Mouse (Mus musculus): ENCODE results near the gene Acvrl1. TPM values are rescaled to one million over a fixed set of nuclear protein-coding genes. Genes with fewer than 3 reads are reported as not detected.

Gene Acvrl1
- polyA plus RNA-seq, 1 experiment from 2014 or later, result 4.4 TPM

DNA sequence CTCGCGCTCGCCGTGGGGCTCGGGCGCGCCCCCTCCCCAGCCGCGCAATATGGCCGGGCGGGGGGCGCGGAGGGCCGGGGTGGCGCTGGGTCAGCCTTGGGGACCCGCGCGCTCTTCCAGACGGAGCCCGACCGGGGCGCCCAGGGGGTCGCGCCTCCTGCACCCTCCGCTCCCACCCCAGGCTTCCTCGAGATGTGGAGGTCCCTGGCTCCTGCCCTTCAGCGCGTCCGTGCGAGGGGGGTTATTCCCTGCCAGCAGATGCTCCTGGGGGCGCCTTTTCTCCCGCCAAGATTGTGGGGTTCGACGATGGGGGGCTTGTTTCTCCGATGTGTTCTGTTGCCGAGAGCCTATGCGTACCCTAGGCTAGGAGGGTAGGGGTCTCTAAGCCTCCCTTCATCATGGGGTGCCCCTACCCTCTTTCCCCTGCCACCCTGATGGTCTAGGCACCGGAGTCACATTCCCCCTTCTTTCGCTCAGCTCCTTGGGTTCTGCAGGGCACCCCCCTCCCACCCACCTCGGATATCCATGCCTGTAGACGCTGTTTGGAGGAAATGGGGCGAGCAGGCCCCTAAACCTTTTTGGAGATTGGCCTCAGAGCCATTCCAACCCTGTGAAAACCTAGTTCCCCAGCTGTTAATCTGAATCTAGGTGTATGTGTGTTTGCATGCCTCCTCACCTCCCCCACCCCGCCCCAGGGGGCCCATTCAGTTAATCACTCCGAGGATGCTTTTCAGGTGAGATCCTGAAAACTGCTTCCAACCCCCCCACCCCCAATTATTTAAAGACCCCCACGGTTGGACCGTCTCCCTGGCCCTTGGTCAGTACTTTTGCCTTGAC lies 46.2 kb downstream of the Acvrl1 start:
- peak; percentile 46 for DNase-seq

DNA sequence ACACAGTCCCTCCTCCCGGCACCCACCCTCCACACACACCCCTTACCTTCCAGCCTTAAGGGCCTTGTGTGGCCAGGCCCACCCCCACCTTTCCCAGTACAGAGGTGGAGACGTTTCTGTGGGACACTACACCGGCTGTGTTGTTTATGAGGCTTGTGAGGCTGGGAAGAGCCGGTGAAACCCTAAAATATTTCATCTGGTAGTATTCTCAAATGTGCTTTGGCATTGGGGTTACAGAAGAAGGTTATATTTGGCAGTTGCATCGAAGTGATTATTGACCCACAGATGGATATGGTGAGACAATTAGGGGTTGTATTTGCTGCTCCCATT lies 46.8 kb downstream of the Acvrl1 start:
- DNase-seq (peak; percentile 38), ATAC-seq (ENCODE audit: low FRiP score, low TSS enrichment) (no peak)
- Histone ChIP-seq H3K4me1 (ENCODE audit: control insufficient read depth, insufficient read depth, low read length) (peaks cover 32% of the 10 kb centered on the region), H3K4me2 (ENCODE audit: low read length) (peak overlapping the region; percentile 90), H3K27me3 (ENCODE audit: control insufficient read depth, insufficient read depth, low read length) (no peaks in the 10 kb centered on the region), H3K36me3 (ENCODE audit: control insufficient read depth, insufficient read depth, low read length) (no peaks in the 10 kb centered on the region), H3K9ac (replicated peaks; ENCODE audit: low read length) (peak overlapping the region; percentile 97), H3K9me3 (ENCODE audit: control insufficient read depth, low read length) (no peaks in the 10 kb centered on the region), H3K4me3 (replicated peaks; ENCODE audit: low read depth, low read length) (peak overlapping the region; percentile 72), H3K27ac (replicated peaks; ENCODE audit: low read depth, low read length) (peak overlapping the region; percentile 87)
- WGBS, result 7% methylated on average over 5 of the region's 5 CpGs

More for the DNA sequence above, 46.2 kb downstream of the Acvrl1 start:
- Histone ChIP-seq H3K27me3 (ENCODE audit: control insufficient read depth, insufficient read depth, low read length) (no peaks in the 10 kb centered on the region), H3K4me1 (ENCODE audit: control insufficient read depth, insufficient read depth, low read length) (peaks cover 32% of the 10 kb centered on the region), H3K27ac (replicated peaks; ENCODE audit: low read depth, low read length) (peak overlapping the region; percentile 87), H3K9me3 (ENCODE audit: control insufficient read depth, low read length) (no peaks in the 10 kb centered on the region), H3K4me3 (replicated peaks; ENCODE audit: low read depth, low read length) (peak overlapping the region; percentile 72), H3K36me3 (ENCODE audit: control insufficient read depth, insufficient read depth, low read length) (no peaks in the 10 kb centered on the region), H3K4me2 (ENCODE audit: low read length) (peak overlapping the region; percentile 90), H3K9ac (replicated peaks; ENCODE audit: low read length) (peak overlapping the region; percentile 97)
- WGBS, result under 1% methylated on average over 42 of the region's 46 CpGs
- ATAC-seq (ENCODE audit: low FRiP score, low TSS enrichment), result peak; percentile 59

DNA sequence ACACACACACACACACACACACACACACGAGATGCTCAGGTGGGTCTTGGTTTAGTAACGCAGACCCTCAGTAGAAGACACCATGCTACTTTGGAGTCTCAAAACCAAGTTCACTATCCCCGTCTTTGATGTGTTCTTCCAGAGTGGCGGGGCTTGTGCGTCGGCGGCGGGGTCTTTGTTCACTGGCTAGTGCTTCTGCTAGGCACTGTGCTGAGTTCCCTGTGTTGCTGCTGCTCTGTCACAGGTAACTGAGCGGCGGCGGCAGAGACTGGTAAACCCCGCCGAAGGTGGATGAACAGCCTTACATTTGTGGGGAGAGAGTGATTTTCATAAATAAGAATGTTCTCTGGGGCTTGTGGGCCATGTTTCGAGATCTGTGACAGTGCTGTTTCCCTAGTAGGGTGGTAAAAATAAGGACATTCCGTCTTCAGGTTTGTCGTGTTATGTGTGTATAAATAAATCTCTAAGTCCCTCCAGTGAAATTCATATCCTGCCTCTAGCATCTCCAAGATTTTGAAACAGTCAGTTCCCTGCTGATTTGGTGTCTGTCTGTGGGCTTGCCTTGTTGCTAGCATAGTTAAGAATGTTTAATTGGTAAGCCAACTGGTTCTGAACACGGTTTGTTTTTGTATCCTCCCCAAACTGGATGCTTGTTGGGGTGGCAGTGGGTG lies 47.4 kb downstream of the Acvrl1 start:
- Histone ChIP-seq H3K4me1 (ENCODE audit: control insufficient read depth, insufficient read depth, low read length) (peaks cover 32% of the 10 kb centered on the region), H3K36me3 (ENCODE audit: control insufficient read depth, insufficient read depth, low read length) (no peaks in the 10 kb centered on the region), H3K9me3 (ENCODE audit: control insufficient read depth, low read length) (no peaks in the 10 kb centered on the region), H3K4me3 (replicated peaks; ENCODE audit: low read depth, low read length) (peak overlapping the region; percentile 72), H3K27me3 (ENCODE audit: control insufficient read depth, insufficient read depth, low read length) (no peaks in the 10 kb centered on the region), H3K4me2 (ENCODE audit: low read length) (peak overlapping the region; percentile 90), H3K9ac (replicated peaks; ENCODE audit: low read length) (peak overlapping the region; percentile 97), H3K27ac (replicated peaks; ENCODE audit: low read depth, low read length) (peak overlapping the region; percentile 87)
- 16% methylated on average over 17 of the region's 17 CpGs for WGBS
- ATAC-seq (ENCODE audit: low FRiP score, low TSS enrichment), result no peak
- peak; percentile 76 for DNase-seq

DNA sequence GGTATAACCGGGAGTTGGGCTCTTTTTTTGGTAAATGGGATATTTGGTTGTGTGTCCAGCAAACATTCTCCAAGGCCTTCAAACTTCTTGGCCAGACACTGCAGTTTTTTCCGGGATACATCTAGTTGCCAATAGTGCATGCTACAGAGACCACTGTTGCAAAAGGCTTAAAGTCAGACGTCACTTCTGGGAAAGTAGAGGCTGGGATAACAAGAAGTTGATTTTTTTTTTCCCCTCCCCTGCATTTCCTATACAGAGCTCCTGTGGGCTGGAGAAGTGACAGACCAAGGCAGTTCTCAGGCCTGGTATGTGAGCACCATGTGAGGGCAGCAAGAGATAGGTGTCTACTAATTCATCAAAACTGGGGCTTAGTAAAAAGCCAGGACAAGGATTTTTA lies 48.0 kb downstream of the Acvrl1 start:
- H3K4me3 ChIP-seq (replicated peaks; ENCODE audit: low read depth, low read length), result peak overlapping the region; percentile 72
- H3K27ac ChIP-seq (replicated peaks; ENCODE audit: low read depth, low read length), result 0 out of 2 replicates have a peak overlapping the region, but pooled peaks have one; percentile 87
- peak overlapping the region; percentile 90 for H3K4me2 ChIP-seq (ENCODE audit: low read length)
- H3K9ac ChIP-seq (replicated peaks; ENCODE audit: low read length), result peak overlapping the region; percentile 97; the same call in 1 of the 2 replicates
- H3K36me3 ChIP-seq (ENCODE audit: control insufficient read depth, insufficient read depth, low read length), result no peaks in the 10 kb centered on the region
- no peaks in the 10 kb centered on the region for H3K27me3 ChIP-seq (ENCODE audit: control insufficient read depth, insufficient read depth, low read length)
- ATAC-seq (ENCODE audit: low FRiP score, low TSS enrichment), result no peak
- peaks cover 37% of the 10 kb centered on the region for H3K4me1 ChIP-seq (ENCODE audit: control insufficient read depth, insufficient read depth, low read length)
- no peaks in the 10 kb centered on the region for H3K9me3 ChIP-seq (ENCODE audit: control insufficient read depth, low read length)
- WGBS, result 56% methylated on average over 3 of the region's 3 CpGs
- DNase-seq, result no peak

DNA sequence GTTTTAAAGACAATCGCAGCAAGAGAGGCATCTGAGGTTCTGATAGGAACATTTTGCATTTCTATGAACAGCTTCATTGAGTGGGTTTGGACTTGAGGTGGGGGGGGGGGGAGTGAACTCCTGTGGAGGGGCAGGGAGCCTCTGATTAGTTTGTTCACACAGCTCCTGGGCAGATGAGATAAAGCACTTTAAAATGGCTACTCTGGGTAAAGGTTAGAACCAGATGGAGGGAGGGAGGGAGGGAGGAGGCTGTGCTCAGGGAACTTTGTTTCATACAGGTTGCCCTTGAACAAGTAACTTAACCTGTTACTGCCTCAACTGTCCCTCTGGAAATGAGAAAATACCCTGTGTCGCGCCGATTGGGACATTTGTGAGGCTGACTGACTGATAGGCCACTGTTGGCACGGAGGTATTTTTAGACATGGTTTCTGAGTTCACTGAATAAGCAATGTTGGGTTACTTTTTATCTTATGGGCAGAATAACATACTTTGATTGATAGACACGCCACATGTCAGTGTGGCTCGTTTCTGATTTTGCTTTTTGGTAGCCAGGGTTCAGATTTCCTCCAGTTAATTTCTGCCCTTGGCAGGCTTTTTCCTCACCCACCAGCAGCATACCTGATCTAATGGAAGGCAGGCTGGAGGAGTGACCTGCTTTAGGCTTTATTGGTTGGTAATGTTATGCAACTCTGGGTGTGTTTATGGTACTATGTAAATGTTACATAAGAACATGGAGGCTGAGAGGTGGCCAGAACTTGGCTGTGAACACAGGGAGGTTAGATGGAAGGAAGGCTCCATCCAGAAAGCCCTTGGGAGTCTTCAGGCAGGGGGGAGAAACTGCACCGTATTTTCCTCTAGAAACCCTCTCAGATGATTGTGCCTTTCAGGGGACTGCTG lies 48.7 kb downstream of the Acvrl1 start:
- 76% methylated on average over 8 of the region's 8 CpGs for WGBS
- peaks cover 42% of the 10 kb centered on the region for H3K4me1 ChIP-seq (ENCODE audit: control insufficient read depth, insufficient read depth, low read length)
- H3K27me3 ChIP-seq (ENCODE audit: control insufficient read depth, insufficient read depth, low read length), result no peaks in the 10 kb centered on the region
- ATAC-seq (ENCODE audit: low FRiP score, low TSS enrichment) (no peak), DNase-seq (no peak)
- H3K9me3 ChIP-seq (ENCODE audit: control insufficient read depth, low read length), result no peaks in the 10 kb centered on the region
- H3K4me2 ChIP-seq (ENCODE audit: low read length), result peak overlapping the region; percentile 90
- no peaks in the 10 kb centered on the region for H3K36me3 ChIP-seq (ENCODE audit: control insufficient read depth, insufficient read depth, low read length)
- H3K9ac ChIP-seq (replicated peaks; ENCODE audit: low read length), result no peak overlapping the region; the same call in 1 of the 2 replicates
- H3K27ac ChIP-seq (replicated peaks; ENCODE audit: low read depth, low read length), result no peak overlapping the region
- H3K4me3 ChIP-seq (replicated peaks; ENCODE audit: low read depth, low read length), result no peak overlapping the region; the same call in 1 of the 2 replicates

DNA sequence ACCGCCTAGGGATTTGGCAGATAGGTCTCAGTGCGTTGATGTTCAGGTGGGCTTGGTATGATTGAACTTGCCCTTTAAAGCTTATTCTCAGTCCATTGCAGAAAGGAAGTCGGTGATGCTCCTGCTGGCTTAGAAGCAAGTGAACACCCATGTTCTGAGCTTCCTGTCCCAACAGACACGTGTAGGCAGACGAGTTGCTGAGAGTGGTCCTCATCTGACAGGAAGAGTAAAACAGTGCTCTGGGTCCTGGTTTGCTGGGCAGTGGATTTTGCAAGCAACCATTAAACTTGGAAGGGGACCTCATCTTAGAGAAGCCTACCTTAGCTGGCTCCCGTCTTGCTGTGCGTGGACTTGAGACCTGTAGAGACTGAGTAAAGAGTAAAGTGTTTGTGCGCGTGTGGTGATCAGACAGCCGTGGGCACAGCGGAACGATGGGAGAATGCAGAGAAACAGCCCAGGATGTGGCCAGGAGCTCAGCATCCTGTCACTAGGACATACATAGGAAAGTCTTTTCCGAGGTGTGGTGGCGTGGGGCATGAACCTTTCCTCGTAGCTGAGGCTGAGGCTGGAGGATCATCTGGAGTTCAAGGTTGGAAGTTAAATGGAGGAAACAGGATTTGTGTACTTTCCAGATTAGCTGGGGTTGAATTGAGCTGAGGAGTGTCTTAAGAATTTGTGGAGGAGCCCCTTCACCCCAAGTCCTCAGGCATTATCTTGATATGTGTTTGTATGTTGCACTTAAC lies 52.2 kb downstream of the Acvrl1 start:
- no peak overlapping the region for H3K4me3 ChIP-seq (replicated peaks; ENCODE audit: low read depth, low read length)
- 82% methylated on average over 15 of the region's 15 CpGs for WGBS
- H3K27ac ChIP-seq (replicated peaks; ENCODE audit: low read depth, low read length), result no peak overlapping the region
- no peaks in the 10 kb centered on the region for H3K9me3 ChIP-seq (ENCODE audit: control insufficient read depth, low read length)
- DNase-seq (no peak), ATAC-seq (ENCODE audit: low FRiP score, low TSS enrichment) (no peak)
- H3K27me3 ChIP-seq (ENCODE audit: control insufficient read depth, insufficient read depth, low read length), result no peaks in the 10 kb centered on the region
- H3K4me2 ChIP-seq (ENCODE audit: low read length), result no peak overlapping the region
- H3K4me1 ChIP-seq (ENCODE audit: control insufficient read depth, insufficient read depth, low read length), result peaks cover 48% of the 10 kb centered on the region
- peaks cover 5% of the 10 kb centered on the region; the same call in 1 of the 2 replicates for H3K36me3 ChIP-seq (ENCODE audit: control insufficient read depth, insufficient read depth, low read length)
- H3K9ac ChIP-seq (replicated peaks; ENCODE audit: low read length), result no peak overlapping the region

DNA sequence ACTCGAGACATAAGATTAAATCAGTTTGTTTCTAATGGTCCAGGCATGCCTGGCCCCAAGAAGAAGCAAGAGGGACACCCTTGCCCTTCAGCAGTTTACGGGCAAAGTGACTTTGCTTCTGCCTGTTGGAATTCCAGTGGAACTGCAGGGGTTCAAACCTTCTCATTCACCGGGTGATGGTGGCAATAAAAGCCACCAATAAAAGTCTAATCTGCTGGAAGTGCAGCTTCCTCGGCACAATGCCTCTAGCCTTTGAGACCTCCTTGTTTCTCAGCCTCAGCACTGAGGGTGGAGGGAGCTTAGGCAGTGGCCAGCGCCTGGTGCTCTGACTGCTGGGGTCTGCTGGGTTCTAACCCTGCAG lies 52.8 kb downstream of the Acvrl1 start:
- H3K4me2 ChIP-seq (ENCODE audit: low read length), result no peak overlapping the region
- H3K4me3 ChIP-seq (replicated peaks; ENCODE audit: low read depth, low read length), result no peak overlapping the region
- no peak for DNase-seq
- H3K27ac ChIP-seq (replicated peaks; ENCODE audit: low read depth, low read length), result no peak overlapping the region
- H3K9me3 ChIP-seq (ENCODE audit: control insufficient read depth, low read length), result no peaks in the 10 kb centered on the region
- no peak overlapping the region for H3K9ac ChIP-seq (replicated peaks; ENCODE audit: low read length)
- H3K4me1 ChIP-seq (ENCODE audit: control insufficient read depth, insufficient read depth, low read length), result peaks cover 43% of the 10 kb centered on the region
- ATAC-seq (ENCODE audit: low FRiP score, low TSS enrichment), result no peak
- WGBS, result 16% methylated on average over 5 of the region's 5 CpGs
- no peaks in the 10 kb centered on the region for H3K27me3 ChIP-seq (ENCODE audit: control insufficient read depth, insufficient read depth, low read length)
- peaks cover 8% of the 10 kb centered on the region; the same call in 1 of the 2 replicates for H3K36me3 ChIP-seq (ENCODE audit: control insufficient read depth, insufficient read depth, low read length)

DNA sequence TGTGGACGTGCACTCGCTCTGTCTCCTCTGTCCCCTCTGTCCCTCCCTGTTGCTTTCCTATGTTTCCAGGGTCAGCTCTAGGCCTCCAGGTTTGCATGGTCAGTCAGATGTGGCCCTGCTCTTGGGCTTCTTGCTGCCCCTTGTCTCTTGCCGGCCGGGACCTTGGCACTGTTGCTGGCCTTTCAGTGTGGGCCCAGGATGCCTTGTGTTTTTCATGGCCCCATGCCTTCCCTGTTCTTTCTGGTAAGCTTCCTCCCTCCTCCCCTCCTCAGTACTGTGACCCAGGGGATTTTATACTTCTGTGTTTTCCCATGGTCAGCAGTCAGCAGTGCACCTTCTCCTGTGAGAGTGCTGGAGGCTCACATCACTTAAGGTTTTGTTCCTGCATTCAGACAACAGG lies 53.2 kb downstream of the Acvrl1 start:
- no peak overlapping the region for H3K27ac ChIP-seq (replicated peaks; ENCODE audit: low read depth, low read length)
- no peaks in the 10 kb centered on the region for H3K9me3 ChIP-seq (ENCODE audit: control insufficient read depth, low read length)
- no peak overlapping the region for H3K4me3 ChIP-seq (replicated peaks; ENCODE audit: low read depth, low read length)
- H3K9ac ChIP-seq (replicated peaks; ENCODE audit: low read length), result no peak overlapping the region
- no peak for ATAC-seq (ENCODE audit: low FRiP score, low TSS enrichment)
- 19% methylated on average over 4 of the region's 4 CpGs for WGBS
- DNase-seq, result no peak
- H3K4me1 ChIP-seq (ENCODE audit: control insufficient read depth, insufficient read depth, low read length), result peaks cover 39% of the 10 kb centered on the region
- no peaks in the 10 kb centered on the region for H3K27me3 ChIP-seq (ENCODE audit: control insufficient read depth, insufficient read depth, low read length)
- H3K4me2 ChIP-seq (ENCODE audit: low read length), result no peak overlapping the region
- H3K36me3 ChIP-seq (ENCODE audit: control insufficient read depth, insufficient read depth, low read length), result peaks cover 10% of the 10 kb centered on the region; the same call in 1 of the 2 replicates
